Mouse (Mus musculus) lung, postnatal 25 days (tissue): ENCODE measurements at regions not wholly inside any gene's neighbourhood (a gene's known extent, or its start where the extent isn't known, plus 50 kb on each side); places are given as distances from the start of the nearest gene placed in this dataset.
"Not testable (repeated sequence)": the region's sequence is repeated elsewhere in the genome, so short reads cannot be mapped to it uniquely, and the experiment has no call there.

Source experiments
- DNase-seq: peaks from one replicate; pipeline ENCODE4 v3.0.0; 2022; ENCODE audit warnings: low spot score

DNA sequence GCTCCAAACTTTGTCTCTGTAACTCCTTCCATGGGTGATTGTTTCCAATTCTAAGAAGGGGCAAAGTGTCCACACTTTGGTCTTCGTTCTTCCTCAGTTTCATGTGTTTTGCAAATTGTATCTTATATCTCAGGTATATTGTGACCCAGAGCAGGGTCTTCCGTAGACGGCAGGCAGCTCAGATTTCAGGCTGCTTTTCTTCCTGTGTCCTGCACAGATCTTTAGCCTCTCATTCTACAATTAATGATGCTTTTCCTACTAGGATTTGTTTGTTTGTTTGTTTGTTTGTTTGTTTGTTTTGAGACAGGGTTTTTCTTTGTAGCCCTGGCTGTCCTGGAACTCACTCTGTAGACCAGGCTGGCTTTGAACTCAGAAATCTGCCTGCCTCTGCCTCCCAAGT is 69.0 kb upstream of the Cpsf6 start:
- DNase-seq = not testable (repeated sequence)

GRCm38 (mm10) chr10:117447626-117448025 is 67.8 kb upstream of the Cpsf6 start:
- no peak for DNase-seq

DNA sequence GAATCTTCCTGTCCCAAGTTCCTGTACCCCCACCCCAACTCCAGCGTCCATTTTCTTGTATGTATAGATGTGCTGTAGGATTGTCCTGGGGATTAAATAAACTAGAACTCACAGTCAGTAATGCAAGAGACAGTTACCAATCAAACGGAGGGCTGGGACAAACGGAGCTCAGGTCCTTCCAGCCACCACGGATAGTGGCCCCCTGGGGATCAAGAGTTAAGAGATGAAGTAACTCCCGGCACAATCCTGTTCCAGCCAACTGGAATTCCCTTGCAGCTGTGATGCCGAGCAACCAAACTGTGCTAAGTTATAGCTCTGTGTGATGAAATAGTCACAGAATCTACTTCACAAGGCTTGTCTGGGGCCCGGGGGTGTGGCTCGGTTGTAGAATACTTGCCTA is 67.4 kb upstream of the Cpsf6 start:
- no peak for DNase-seq

- no peak for DNase-seq
Observed at GRCm38 (mm10) chr10:117446776-117447175, 67.0 kb upstream of the Cpsf6 start.

DNA sequence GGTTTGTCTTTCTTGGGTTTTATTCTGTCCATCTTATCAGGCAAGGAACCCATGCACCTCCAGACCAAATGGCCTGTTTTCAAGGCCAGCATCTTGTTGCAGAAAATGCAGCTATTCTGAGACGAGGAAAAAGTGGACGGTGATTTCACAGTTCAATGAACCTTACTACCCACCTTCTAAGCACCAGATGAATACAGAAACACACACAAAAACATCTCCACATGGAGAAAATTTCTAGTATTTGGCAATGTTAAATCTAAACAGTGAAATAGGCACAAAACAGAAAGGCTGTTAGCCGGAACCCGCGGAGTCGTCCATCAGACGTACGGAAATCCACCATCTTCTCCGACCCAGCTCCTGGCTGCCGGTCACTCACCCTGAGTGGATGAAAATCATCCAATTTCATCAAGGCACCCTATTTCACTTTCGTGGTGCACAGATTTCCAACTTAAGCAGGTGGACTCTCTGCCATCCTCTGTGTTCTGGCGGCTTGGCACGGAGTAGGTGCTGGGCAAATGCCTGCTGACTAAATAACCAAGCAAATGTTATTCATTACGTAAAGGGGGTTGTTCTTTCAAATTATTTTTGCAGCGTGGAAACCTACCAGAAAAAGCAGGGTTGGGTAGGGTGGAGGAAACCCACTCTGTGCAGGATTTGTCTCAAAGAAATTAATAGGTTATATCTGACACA is 66.1 kb upstream of the Cpsf6 start:
- DNase-seq = no peak

GRCm38 (mm10) chr10:117445181-117445790 is 65.5 kb upstream of the Cpsf6 start:
- DNase-seq = no peak

- no peak for DNase-seq
Observed at GRCm38 (mm10) chr10:117444761-117445160, 64.9 kb upstream of the Cpsf6 start.

DNA sequence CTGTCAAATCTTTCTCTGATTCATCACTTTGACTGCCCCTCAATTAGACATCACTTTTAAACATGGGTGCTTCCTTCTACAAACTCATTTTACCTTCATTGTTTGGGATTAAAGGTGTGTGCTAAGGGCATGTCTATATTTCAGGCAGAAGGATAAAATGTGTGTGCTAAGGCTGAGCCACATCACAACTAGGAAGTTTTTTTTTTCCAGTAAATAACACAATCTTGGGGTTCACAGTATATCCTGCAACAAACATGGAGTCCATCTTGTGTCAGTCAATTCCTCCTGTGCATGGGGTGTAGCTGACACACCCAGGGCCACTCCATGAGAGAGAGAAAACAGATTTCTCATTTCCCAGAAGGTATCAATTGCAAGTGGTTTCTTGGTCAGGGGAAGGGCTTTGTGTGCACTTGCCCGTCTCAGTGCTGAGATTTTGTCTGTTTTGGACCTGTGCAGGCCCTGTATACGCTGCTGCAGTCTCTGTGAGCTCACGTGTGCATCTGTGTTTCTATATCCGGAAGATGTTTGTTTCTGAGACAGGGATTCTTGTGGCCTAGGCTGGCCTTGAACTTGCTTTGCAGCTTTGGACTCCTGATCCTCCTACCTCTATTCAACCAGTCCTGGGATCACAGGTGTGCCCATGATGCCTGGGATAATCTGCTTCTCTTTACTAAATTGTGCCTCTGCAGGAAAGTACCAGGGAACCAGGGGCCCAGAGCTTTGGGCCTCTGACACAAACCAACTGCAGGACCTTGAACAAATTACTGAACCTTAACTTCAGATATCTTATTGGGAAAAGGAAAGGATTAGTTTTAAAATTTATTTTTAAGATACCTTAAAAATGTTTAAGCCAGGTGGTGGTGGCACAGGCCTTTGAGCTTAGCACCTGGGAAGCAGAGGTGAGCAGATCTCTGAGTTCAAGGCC is 63.9 kb upstream of the Cpsf6 start:
- DNase-seq = no peak

GRCm38 (mm10) chr10:117441979-117442803 is 62.4 kb upstream of the Cpsf6 start:
- DNase-seq = no peak

- DNase-seq = no peak
Observed at GRCm38 (mm10) chr10:117441121-117441978, 61.5 kb upstream of the Cpsf6 start.

GRCm38 (mm10) chr10:117440225-117440976 is 60.6 kb upstream of the Cpsf6 start:
- DNase-seq = no peak

DNA sequence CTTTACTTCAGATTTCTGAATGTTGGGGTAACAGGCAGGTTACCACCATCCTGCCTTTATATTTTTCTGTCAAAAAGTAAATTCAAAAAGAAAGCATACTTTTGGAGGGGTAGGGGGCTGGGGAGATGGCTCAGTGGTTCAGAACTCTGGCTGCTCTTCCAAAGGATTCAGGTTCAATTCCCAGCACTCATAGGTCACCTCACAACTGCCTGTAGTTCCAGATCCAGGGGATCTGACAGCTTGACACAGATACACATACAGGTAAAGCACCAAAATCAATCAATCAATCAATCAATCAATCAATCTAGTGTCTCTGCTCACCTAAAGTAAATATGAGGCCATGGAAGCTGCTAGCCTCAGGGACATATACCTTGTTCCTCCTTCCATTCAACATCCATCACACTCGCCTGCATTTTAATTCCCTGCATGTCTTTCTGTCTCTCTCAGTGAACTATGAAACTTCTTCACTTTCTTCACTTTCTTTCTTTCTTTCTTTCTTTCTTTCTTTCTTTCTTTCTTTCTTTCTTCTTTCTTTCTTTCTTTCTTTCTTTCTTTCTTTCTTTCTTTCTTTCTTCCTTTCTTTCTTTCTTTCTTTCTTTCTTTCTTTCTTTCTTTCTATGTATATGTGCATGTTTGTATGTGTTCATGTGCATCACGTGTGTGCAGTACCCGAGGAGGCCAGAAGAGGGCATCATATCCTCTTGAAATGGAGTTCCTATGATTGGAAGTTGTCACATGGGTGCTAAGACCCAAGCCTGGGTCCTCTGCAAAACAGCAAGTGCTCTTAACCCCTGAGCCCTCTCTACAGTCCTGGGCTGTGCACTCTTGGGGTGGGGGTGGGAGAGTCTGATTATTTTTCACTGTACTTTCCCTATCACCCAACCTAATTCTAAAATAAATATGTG is 59.6 kb upstream of the Cpsf6 start:
- no peak for DNase-seq

DNA sequence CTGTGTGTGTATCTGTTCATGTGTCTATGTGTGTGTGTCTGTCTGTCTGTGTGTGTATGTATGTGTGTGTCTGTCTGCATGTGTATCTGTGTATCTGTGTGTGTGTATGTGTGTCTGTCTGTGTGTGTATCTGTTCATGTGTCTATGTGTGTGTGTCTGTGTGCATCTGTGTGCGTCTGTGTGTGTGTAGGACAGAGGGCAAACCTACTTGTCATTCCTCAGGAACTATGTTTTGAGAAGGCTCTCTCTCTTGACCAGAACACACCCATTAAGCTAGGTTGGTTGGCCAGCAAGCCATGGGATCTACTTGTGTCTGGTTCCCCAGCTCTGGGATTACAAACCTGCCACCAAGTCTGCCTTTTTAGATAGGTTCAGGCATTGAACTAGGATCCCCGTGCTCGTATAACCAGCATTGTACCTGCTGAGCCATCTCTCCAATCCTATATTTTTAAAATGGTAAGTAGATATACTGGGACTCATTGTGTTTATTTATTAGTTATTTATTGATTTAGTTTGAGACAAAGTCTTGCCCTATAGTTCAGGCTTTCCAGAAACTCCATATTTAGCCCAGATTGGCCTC is 58.9 kb upstream of the Cpsf6 start:
- no peak for DNase-seq

- DNase-seq = no peak
Observed at GRCm38 (mm10) chr10:117437970-117438369, 58.2 kb upstream of the Cpsf6 start.

GRCm38 (mm10) chr10:117436875-117437715 is 57.3 kb upstream of the Cpsf6 start:
- peak; percentile 46 for DNase-seq

GRCm38 (mm10) chr10:117436308-117436874 is 56.6 kb upstream of the Cpsf6 start:
- no peak for DNase-seq

GRCm38 (mm10) chr10:117435734-117436121 is 55.9 kb upstream of the Cpsf6 start:
- DNase-seq = no peak
